Mouse (Mus musculus) mouse trophoblast stem cell (cell line): ENCODE measurements around the gene Pcdh17.

Experiments
- in situ Hi-C, 2 experiments: fragments of 300-500 bp; cut with MseI, MboI; formaldehyde crosslinking; loops; 2 replicates in 1 of 2; 3 replicates in 1 of 2; pipeline ENCODE4 v1.15.1; 2025

Gene Pcdh17

GRCm38 (mm10) chr14:84477411-84477810 is 34.0 kb downstream of the Pcdh17 start:
- in situ Hi-C loops: no loop called here

GRCm38 (mm10) chr14:84480546-84480945 is 37.2 kb downstream of the Pcdh17 start:
- in situ Hi-C loops: no loop called here

- in situ Hi-C loops: no loop called here
Measured at GRCm38 (mm10) chr14:84484350-84484749, 41.0 kb downstream of the Pcdh17 start.

GRCm38 (mm10) chr14:84511010-84511409 is 67.6 kb downstream of the Pcdh17 start:
- in situ Hi-C loops: no loop called here

- in situ Hi-C loops: no loop called here
Measured at GRCm38 (mm10) chr14:84532397-84532796, 89.0 kb downstream of the Pcdh17 start.

- in situ Hi-C loops: no loop called here
Measured at GRCm38 (mm10) chr14:84535264-84535663, 91.9 kb downstream of the Pcdh17 start.

- in situ Hi-C loops: no loop called here
Measured at GRCm38 (mm10) chr14:84541838-84542237, 98.5 kb downstream of the Pcdh17 start.

GRCm38 (mm10) chr14:84545968-84546367 is 102.6 kb downstream of the Pcdh17 start:
- in situ Hi-C loops: no loop called here

GRCm38 (mm10) chr14:84547513-84548194 is 104.3 kb downstream of the Pcdh17 start:
- in situ Hi-C loops: no loop called here

GRCm38 (mm10) chr14:84551546-84551945 is 108.2 kb downstream of the Pcdh17 start:
- in situ Hi-C loops: no loop called here

GRCm38 (mm10) chr14:84571071-84571470 is 127.7 kb downstream of the Pcdh17 start:
- in situ Hi-C loops: no loop called here
